ENCODE assay signal across 10 mouse cellular contexts in the genomic region with DNA sequence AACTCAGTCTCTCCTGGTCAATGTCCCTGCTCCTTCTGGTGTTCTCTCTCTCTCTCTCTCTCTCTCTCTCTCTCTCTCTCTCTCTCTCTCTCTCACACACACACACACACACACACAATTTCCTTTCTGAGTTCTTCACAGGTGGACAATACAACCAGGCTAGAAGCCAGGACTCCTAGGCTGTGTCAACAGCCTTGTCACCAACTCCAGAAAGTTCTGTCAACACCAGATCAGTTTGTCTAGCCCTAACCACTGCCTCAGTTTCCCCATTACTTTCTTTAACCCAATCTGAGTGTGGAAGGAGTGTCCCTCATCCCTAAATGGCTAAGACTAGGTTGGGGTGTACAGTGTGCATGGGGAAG. TPM values are rescaled to one million over a fixed set of nuclear protein-coding genes. Genes with fewer than 3 reads are reported as not detected.
DNase-seq lines count a peak whose midpoint lies in the region; ATAC-seq and TF ChIP-seq lines count a peak whose summit lies in the region.
"Had no signal": no experiment of that assay in that cellular context is flagged by ENCODE, and none has a peak within 500 bp of the region (broad histone marks: within the 10 kb centered on the region; RNA-seq: fewer than 3 reads in every experiment).

No protein-coding gene starts in this region.

- TF ChIP-seq POLR2A in kidney, adult 2 months (IDR thresholded peaks at IDR 0.05; ENCODE audit: low read depth, low read length) = no peak

- no peak for ATAC-seq in embryonic facial prominence, embryonic 13.5 days (ENCODE audit: insufficient number of reproducible peaks, insufficient read depth, low FRiP score, low TSS enrichment, low read depth)
- no peak for ATAC-seq in intestine, postnatal 0 days
- no peak for ATAC-seq in neural tube, embryonic 11.5 days (ENCODE audit: insufficient read depth, low FRiP score, low TSS enrichment)

- H3K4me2 ChIP-seq in embryonic facial prominence, embryonic 13.5 days = peak overlapping the region; percentile 86
- H3K4me2 ChIP-seq in intestine, postnatal 0 days (replicated peaks; ENCODE audit: low read depth) = peak overlapping the region; percentile 85
- H3K4me2 ChIP-seq in neural tube, embryonic 11.5 days (ENCODE audit: low read depth) = peak overlapping the region; percentile 62

- no peaks in the 10 kb centered on the region for H3K4me1 ChIP-seq in kidney, adult 2 months (ENCODE audit: control insufficient read depth, insufficient read depth, low read length)
- H3K4me1 ChIP-seq in embryonic facial prominence, embryonic 13.5 days = peaks cover 65% of the 10 kb centered on the region
- no peaks in the 10 kb centered on the region for H3K4me1 ChIP-seq in intestine, postnatal 0 days (replicated peaks; ENCODE audit: control insufficient read depth, insufficient read depth, low read length)
- H3K4me1 ChIP-seq in neural tube, embryonic 11.5 days (ENCODE audit: control insufficient read depth, insufficient read depth, low read length) = peaks cover 30% of the 10 kb centered on the region

- H3K36me3 ChIP-seq in kidney, adult 2 months (ENCODE audit: control insufficient read depth, insufficient read depth, low read length) = no peaks in the 10 kb centered on the region
- H3K36me3 ChIP-seq in embryonic facial prominence, embryonic 13.5 days = no peaks in the 10 kb centered on the region
- no peaks in the 10 kb centered on the region for H3K36me3 ChIP-seq in intestine, postnatal 0 days (ENCODE audit: control insufficient read depth, insufficient read depth)
- no peaks in the 10 kb centered on the region for H3K36me3 ChIP-seq in neural tube, embryonic 11.5 days (ENCODE audit: control insufficient read depth, insufficient read depth, low read length)

- peaks cover 5% of the 10 kb centered on the region for H3K27me3 ChIP-seq in kidney, adult 2 months (replicated peaks; ENCODE audit: control insufficient read depth, insufficient read depth, low read length)
- H3K27me3 ChIP-seq in embryonic facial prominence, embryonic 13.5 days = peaks cover 36% of the 10 kb centered on the region
- peaks cover 42% of the 10 kb centered on the region for H3K27me3 ChIP-seq in intestine, postnatal 0 days (replicated peaks; ENCODE audit: control insufficient read depth, insufficient read depth, low read length)
- peaks cover 30% of the 10 kb centered on the region for H3K27me3 ChIP-seq in neural tube, embryonic 11.5 days (ENCODE audit: control insufficient read depth, insufficient read depth, low read length)

- no peaks in the 10 kb centered on the region for H3K9me3 ChIP-seq in embryonic facial prominence, embryonic 13.5 days
- no peaks in the 10 kb centered on the region for H3K9me3 ChIP-seq in intestine, postnatal 0 days (ENCODE audit: control insufficient read depth)
- H3K9me3 ChIP-seq in neural tube, embryonic 11.5 days (ENCODE audit: control insufficient read depth, low read length) = no peaks in the 10 kb centered on the region

- peak overlapping the region; percentile 79 for H3K9ac ChIP-seq in embryonic facial prominence, embryonic 13.5 days
- peak overlapping the region; percentile 65; the same call in 1 of the 2 replicates for H3K9ac ChIP-seq in intestine, postnatal 0 days (ENCODE audit: low read depth, low read length)
- peak overlapping the region; percentile 48; the same call in 1 of the 2 replicates for H3K9ac ChIP-seq in neural tube, embryonic 11.5 days (ENCODE audit: low read length)

- H3K4me3 ChIP-seq in kidney, adult 2 months (ENCODE audit: insufficient read depth, low read depth, low read length) = peak overlapping the region; percentile 48
- H3K4me3 ChIP-seq in embryonic facial prominence, embryonic 13.5 days = peak overlapping the region; percentile 60
- H3K4me3 ChIP-seq in intestine, postnatal 0 days (ENCODE audit: low read depth, low read length) = peak overlapping the region; percentile 62
- peak overlapping the region; percentile 40 for H3K4me3 ChIP-seq in neural tube, embryonic 11.5 days (ENCODE audit: low read depth, low read length)

- no peak for DNase-seq in kidney, adult 2 months
- DNase-seq in kidney, adult 8-10 months = no peak
- DNase-seq in neural tube, embryonic 11.5 days (ENCODE audit: low spot score) = no peak
- no peak for DNase-seq in cerebellum, adult 11 months
- DNase-seq in spleen, postnatal 14 days (ENCODE audit: low spot score in 2 of 2) = no peak
- no peak for DNase-seq in cerebellum, adult 11-12 months
- DNase-seq: cerebellum, adult 9-10 months had no signal

- no peak for TF ChIP-seq CTCF in kidney, adult 2 months (conservative IDR thresholded peaks at IDR 0.05; ENCODE audit: insufficient read depth, insufficient read length, low read depth, low read length)
- TF ChIP-seq CTCF in intestine, postnatal 0 days (IDR thresholded peaks at IDR 0.05; ENCODE audit: low read depth) = no peak

- H3K27ac ChIP-seq in kidney, adult 2 months (ENCODE audit: insufficient read depth, low read depth, low read length) = no peak overlapping the region
- H3K27ac ChIP-seq in embryonic facial prominence, embryonic 13.5 days = no peak overlapping the region
- no peak overlapping the region for H3K27ac ChIP-seq in intestine, postnatal 0 days (ENCODE audit: low read depth, low read length)
- H3K27ac ChIP-seq in neural tube, embryonic 11.5 days (ENCODE audit: low read depth, low read length) = no peak overlapping the region

RNA-seq across cellular contexts. Expression of gene Flnc, which starts 0.4 kb away (rescaled TPM):
- polyA plus RNA-seq in kidney, adult 2 months (2012; rRNA removed) = 0.49 and 2.6 TPM in 2 replicates
- 11.3 and 12.2 TPM in 2 replicates for polyA plus RNA-seq in embryonic facial prominence, embryonic 13.5 days (2015; fragmentation: Nextera tagmentation; extraction: Ambion mirVana)
- polyA plus RNA-seq in intestine, postnatal 0 days (2015; fragmentation: Nextera tagmentation; extraction: Ambion mirVana) = 3.5 and 3.8 TPM in 2 replicates
- 4.6 and 5.8 TPM in 2 replicates for polyA plus RNA-seq in neural tube, embryonic 11.5 days (2014; fragmentation: Nextera tagmentation; extraction: Ambion mirVana)

RNA-seq across cellular contexts. Expression of gene Atp6v1f, which starts 34.9 kb away (rescaled TPM):
- polyA plus RNA-seq in kidney, adult 2 months (2012; rRNA removed) = 796 and 827 TPM in 2 replicates
- 221 and 233 TPM in 2 replicates for polyA plus RNA-seq in embryonic facial prominence, embryonic 13.5 days (2015; fragmentation: Nextera tagmentation; extraction: Ambion mirVana)
- 438 and 439 TPM in 2 replicates for polyA plus RNA-seq in intestine, postnatal 0 days (2015; fragmentation: Nextera tagmentation; extraction: Ambion mirVana)
- 194 and 201 TPM in 2 replicates for polyA plus RNA-seq in neural tube, embryonic 11.5 days (2014; fragmentation: Nextera tagmentation; extraction: Ambion mirVana)

RNA-seq across cellular contexts. Expression of gene Ccdc136, which starts 36.5 kb away (rescaled TPM):
- 4.0 and 5.6 TPM in 2 replicates for polyA plus RNA-seq in kidney, adult 2 months (2012; rRNA removed)
- 20.2 and 30.7 TPM in 2 replicates for polyA plus RNA-seq in embryonic facial prominence, embryonic 13.5 days (2015; fragmentation: Nextera tagmentation; extraction: Ambion mirVana)
- 3.3 and 4.0 TPM in 2 replicates for polyA plus RNA-seq in intestine, postnatal 0 days (2015; fragmentation: Nextera tagmentation; extraction: Ambion mirVana)
- polyA plus RNA-seq in neural tube, embryonic 11.5 days (2014; fragmentation: Nextera tagmentation; extraction: Ambion mirVana) = 36.8 and 40.1 TPM in 2 replicates

RNA-seq across cellular contexts. Expression of gene Atp6v1fnb, which starts 38.6 kb away (rescaled TPM):
- polyA plus RNA-seq in kidney, adult 2 months (2012; rRNA removed) = 0.17 TPM in 1 of 2 replicates, not detected in the other
- 0.32 TPM in 1 of 2 replicates, not detected in the other for polyA plus RNA-seq in embryonic facial prominence, embryonic 13.5 days (2015; fragmentation: Nextera tagmentation; extraction: Ambion mirVana)
- not detected in 2 replicates for polyA plus RNA-seq in intestine, postnatal 0 days (2015; fragmentation: Nextera tagmentation; extraction: Ambion mirVana)
- polyA plus RNA-seq in neural tube, embryonic 11.5 days (2014; fragmentation: Nextera tagmentation; extraction: Ambion mirVana) = not detected in 2 replicates
- polyA plus RNA-seq: urinary bladder, adult 2 months had no signal

RNA-seq across cellular contexts. Expression of gene Opn1sw, which starts 44.4 kb away (rescaled TPM):
- polyA plus RNA-seq in kidney, adult 2 months (2012; rRNA removed) = not detected in 2 replicates
- polyA plus RNA-seq in embryonic facial prominence, embryonic 13.5 days (2015; fragmentation: Nextera tagmentation; extraction: Ambion mirVana) = 0.70 and 1.0 TPM in 2 replicates
- 0.13 and 0.21 TPM in 2 replicates for polyA plus RNA-seq in intestine, postnatal 0 days (2015; fragmentation: Nextera tagmentation; extraction: Ambion mirVana)
- polyA plus RNA-seq in neural tube, embryonic 11.5 days (2014; fragmentation: Nextera tagmentation; extraction: Ambion mirVana) = 0.15 and 0.20 TPM in 2 replicates
